Mouse (Mus musculus): ENCODE measurements around the gene Chrm4.

GRCm38 (mm10) chr2:91973416-91974135 is 46.5 kb downstream of the Chrm4 start:
- TF ChIP-seq CTCF (IDR thresholded peaks at IDR 0.05; ENCODE audit: insufficient read depth, low read length): no peak
- TF ChIP-seq POLR2A (IDR thresholded peaks at IDR 0.05; ENCODE audit: borderline replicate concordance, extremely low read depth, low read depth, low read length): no peak
